Mouse (Mus musculus) MEL (cell line): Measurements from ENCODE around the gene Taldo1.

Experiments used
- CHD1 ChIP-seq: IDR thresholded peaks from 2 replicates; pipeline ENCODE4 v1.6.1; 2012; ENCODE audit warnings: low read depth, mild to moderate bottlenecking, inconsistent platforms, low read length, improper control_type of control experiment
- CHD2 ChIP-seq: IDR thresholded peaks from 2 replicates; pipeline ENCODE4 v1.6.1; 2011; ENCODE audit warnings: low read length, improper control_type of control experiment
- CTCF ChIP-seq, 3 experiments: IDR thresholded peaks in 2 of 3; conservative IDR thresholded peaks in 1 of 3; 2 replicates each; pipeline ENCODE4 v1.5.1; 2011 to 2012; ENCODE audit warnings: low read length in 3 of 3, low read depth in 2 of 3, mild to moderate bottlenecking in 2 of 3, improper control_type of control experiment in 1 of 3, inconsistent platforms in 1 of 3, mixed read lengths in 1 of 3, moderate library complexity in 1 of 3; ENCODE audit not compliant: control insufficient read depth in 1 of 3, insufficient read depth in 1 of 3, poor library complexity in 1 of 3, severe bottlenecking in 1 of 3
- E2F4 ChIP-seq: IDR thresholded peaks from 2 replicates; pipeline ENCODE4 v1.6.1; 2011; ENCODE audit warnings: low read depth, low read length, improper control_type of control experiment, borderline replicate concordance
- EP300 ChIP-seq, 2 experiments: IDR thresholded peaks; 2 replicates each; pipeline ENCODE4 v1.6.1; 2011; ENCODE audit warnings: improper control_type of control experiment in 2 of 2, low read length in 2 of 2, low read depth in 1 of 2, mild to moderate bottlenecking in 1 of 2
- GATA1 ChIP-seq: IDR thresholded peaks from 2 replicates; pipeline ENCODE4 v1.6.1; 2011; ENCODE audit warnings: low read depth, low read length, improper control_type of control experiment
- POLR2A ChIP-seq, 2 experiments: IDR thresholded peaks; 2 replicates each; pipeline ENCODE4 v1.6.1; 2011 to 2012; ENCODE audit warnings: low read length in 2 of 2, mild to moderate bottlenecking in 2 of 2, control low read depth in 1 of 2, improper control_type of control experiment in 1 of 2, low read depth in 1 of 2, moderate library complexity in 1 of 2; ENCODE audit not compliant: control insufficient read depth in 1 of 2, insufficient read depth in 1 of 2, poor library complexity in 1 of 2
- POLR2AphosphoS2 ChIP-seq: IDR thresholded peaks from 2 replicates; pipeline ENCODE4 v1.6.1; 2011; ENCODE audit warnings: low read length, improper control_type of control experiment
- RAD21 ChIP-seq: IDR thresholded peaks from 2 replicates; pipeline ENCODE4 v1.6.1; 2011; ENCODE audit warnings: mild to moderate bottlenecking, low read depth, low read length, improper control_type of control experiment
- ZC3H11A ChIP-seq: IDR thresholded peaks from 2 replicates; pipeline ENCODE4 v1.6.1; 2012; ENCODE audit warnings: low read depth, mild to moderate bottlenecking, inconsistent platforms, low read length, improper control_type of control experiment

DNA sequence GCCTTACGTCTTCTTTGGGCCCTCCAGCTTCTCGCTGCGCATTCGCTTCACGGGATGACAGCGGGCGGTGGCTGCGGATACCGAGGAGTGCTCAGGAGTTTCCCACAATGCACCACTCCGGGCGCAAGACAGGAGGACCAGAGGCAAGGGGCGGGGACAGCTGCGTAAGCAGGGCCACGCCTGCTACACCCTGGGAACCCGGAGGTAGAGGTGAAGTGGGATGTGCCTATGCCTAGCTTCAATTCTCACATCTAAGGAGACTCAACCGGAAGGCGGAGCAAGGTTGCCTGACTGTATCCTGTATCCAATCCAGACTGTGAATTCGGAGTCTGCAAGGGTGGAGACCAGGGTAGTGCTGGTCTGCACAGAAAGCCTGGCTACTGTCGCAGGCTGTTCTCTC lies 37.3 kb downstream of the Taldo1 start, which contains the start of gene Cend1:
- peak; percentile 4; the same call in 1 of the 2 replicates for TF ChIP-seq POLR2AphosphoS2
- TF ChIP-seq CTCF (IDR thresholded peaks at IDR 0.05 in 2 of 3, conservative IDR thresholded peaks at IDR 0.05 in 1 of 3; ENCODE audit: control insufficient read depth in 1 of 3, insufficient read depth in 1 of 3, low read depth in 2 of 3, low read length in 3 of 3, poor library complexity in 1 of 3, severe bottlenecking in 1 of 3), result no peak
- TF ChIP-seq EP300 (IDR thresholded peaks at IDR 0.05; ENCODE audit: low read depth in 1 of 2, low read length in 2 of 2), result no peak
- no peak for TF ChIP-seq POLR2A (IDR thresholded peaks at IDR 0.05; ENCODE audit: control insufficient read depth in 1 of 2, insufficient read depth in 1 of 2, low read depth in 1 of 2, low read length in 2 of 2, poor library complexity in 1 of 2)
- TF ChIP-seq ZC3H11A, result no peak
- TF ChIP-seq E2F4, result no peak
- TF ChIP-seq GATA1, result no peak
- no peak for TF ChIP-seq CHD1
- TF ChIP-seq CHD2, result no peak
- no peak for TF ChIP-seq RAD21
